In the genomic region with DNA sequence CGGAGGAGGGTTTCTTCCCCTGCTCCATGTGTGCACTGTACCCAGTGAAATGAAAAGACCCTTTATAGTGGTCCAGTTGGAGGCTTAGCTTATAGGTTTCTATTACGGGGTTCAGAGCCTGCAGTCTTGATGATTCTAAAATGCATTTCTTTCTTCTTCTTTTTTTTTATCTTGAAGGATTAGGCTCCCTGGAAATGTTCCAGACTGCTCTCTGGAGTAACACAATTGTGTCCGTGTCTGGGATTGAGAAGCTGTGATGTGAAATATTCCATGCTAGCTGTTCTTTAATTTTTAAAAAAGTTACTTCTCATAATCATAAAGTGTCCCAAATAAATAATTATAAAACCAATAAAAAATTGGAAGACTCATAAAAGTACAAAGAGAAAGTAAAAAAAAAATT, we compare ENCODE assay signal across 18 mouse cellular contexts.
"Had no signal": no experiment of that assay in that cellular context is flagged by ENCODE, and none has a peak within 500 bp of the region (broad histone marks: within the 10 kb centered on the region; RNA-seq: fewer than 3 reads in every experiment).

No protein-coding gene starts in this region.

- H3K4me1 ChIP-seq: limb, embryonic 15.5 days; liver, embryonic 12.5 days; midbrain, embryonic 12.5 days; neural tube, embryonic 13.5 days; neural tube, embryonic 15.5 days had no signal

- H3K9ac ChIP-seq: limb, embryonic 15.5 days; liver, embryonic 12.5 days; liver, embryonic 14.5 days; lung, embryonic 15.5 days; midbrain, embryonic 12.5 days; neural tube, embryonic 13.5 days; neural tube, embryonic 15.5 days had no signal

- H3K36me3 ChIP-seq: limb, embryonic 15.5 days; liver, embryonic 12.5 days; lung, embryonic 15.5 days; midbrain, embryonic 10.5 days; midbrain, embryonic 12.5 days; neural tube, embryonic 13.5 days; neural tube, embryonic 15.5 days had no signal

- H3K9me3 ChIP-seq: limb, embryonic 15.5 days; liver, embryonic 12.5 days; lung, embryonic 15.5 days; midbrain, embryonic 10.5 days; midbrain, embryonic 12.5 days; neural tube, embryonic 13.5 days; neural tube, embryonic 15.5 days had no signal

- ATAC-seq: liver, embryonic 12.5 days; midbrain, embryonic 16.5 days had no signal

- DNase-seq: midbrain, embryonic 14.5 days; right cerebral cortex, adult 18-20 months; right cerebral cortex, postnatal 25 days; right cerebral cortex, postnatal 4 days; spleen, adult 18-20 months; thymus, adult 18-20 months; thymus, postnatal 14 days; thymus, postnatal 36 days had no signal

- H3K4me2 ChIP-seq: limb, embryonic 15.5 days; liver, embryonic 12.5 days; lung, embryonic 15.5 days; midbrain, embryonic 12.5 days; neural tube, embryonic 13.5 days; neural tube, embryonic 15.5 days had no signal

- H3K4me3 ChIP-seq: limb, embryonic 15.5 days; liver, embryonic 12.5 days; lung, embryonic 15.5 days; midbrain, embryonic 10.5 days; midbrain, embryonic 12.5 days; myocyte; neural tube, embryonic 13.5 days; neural tube, embryonic 15.5 days had no signal

- H3K27me3 ChIP-seq: limb, embryonic 15.5 days; midbrain, embryonic 12.5 days; neural tube, embryonic 13.5 days; neural tube, embryonic 15.5 days had no signal

- H3K27ac ChIP-seq: limb, embryonic 15.5 days; liver, embryonic 12.5 days; liver, embryonic 14.5 days; lung, embryonic 15.5 days; midbrain, embryonic 10.5 days; midbrain, embryonic 12.5 days; neural tube, embryonic 13.5 days; neural tube, embryonic 15.5 days had no signal
